Mouse (Mus musculus) neutrophil, adult 5-6 weeks (primary cell): ENCODE data around the gene Arl15. TPM values are rescaled to one million over a fixed set of nuclear protein-coding genes. Genes with fewer than 3 reads are reported as not detected.
A peak's percentile ranks its signal among the peaks of the same experiment; 100 is the strongest.

Source experiments
- ATAC-seq: fragments of 151-379, 151-347 bp; 2 replicates; pipeline ENCODE4 v1.8.0; 2017; ENCODE audit warnings: mild to moderate bottlenecking, moderate TSS enrichment; ENCODE audit not compliant: insufficient number of reproducible peaks, poor library complexity, low FRiP score, severe bottlenecking; ENCODE audit errors: extremely low read depth
- total RNA-seq: library from RNA; stranded (forward); fragments of 200-1000 nt; gene quantifications from 2 replicates; pipeline ENCODE4 v1.2.3, GENCODE M21; 2017

The Arl15 gene
- total RNA-seq, 1 experiment from 2014 or later, result 7.1 TPM

DNA sequence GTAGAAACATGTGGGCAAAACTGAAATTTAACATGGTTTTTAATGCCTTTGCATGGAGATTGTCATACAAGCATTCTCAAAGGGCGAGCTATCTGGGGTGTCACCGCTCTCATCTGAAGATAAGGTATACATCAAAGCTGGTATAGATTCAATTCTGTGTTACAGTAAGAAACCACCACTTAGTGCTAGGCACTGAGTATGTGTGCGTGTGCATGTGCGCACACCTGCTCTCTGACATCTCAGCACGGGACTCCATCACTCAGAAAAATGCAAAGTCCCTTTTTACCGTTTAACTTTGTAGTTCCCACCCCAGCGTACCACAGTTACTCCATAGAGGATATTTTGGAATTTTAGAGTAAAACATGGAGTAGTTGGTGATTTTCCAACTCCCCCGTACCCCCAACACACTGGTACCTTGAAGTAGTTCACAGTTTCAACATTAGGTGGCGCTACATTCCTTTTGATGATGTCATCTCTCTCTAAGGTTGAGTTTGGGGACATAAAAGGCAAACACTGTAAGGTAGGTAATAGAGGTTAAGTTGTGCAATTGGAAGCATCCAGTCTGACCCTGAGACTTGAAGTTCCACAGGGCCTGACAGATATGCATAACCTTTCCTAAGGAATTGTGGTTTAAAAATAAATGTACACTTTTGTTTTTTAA, 281.5 kb downstream of the Arl15 start:
- 0 out of 2 replicates have a peak, but pooled peaks have one; percentile 31 for ATAC-seq

DNA sequence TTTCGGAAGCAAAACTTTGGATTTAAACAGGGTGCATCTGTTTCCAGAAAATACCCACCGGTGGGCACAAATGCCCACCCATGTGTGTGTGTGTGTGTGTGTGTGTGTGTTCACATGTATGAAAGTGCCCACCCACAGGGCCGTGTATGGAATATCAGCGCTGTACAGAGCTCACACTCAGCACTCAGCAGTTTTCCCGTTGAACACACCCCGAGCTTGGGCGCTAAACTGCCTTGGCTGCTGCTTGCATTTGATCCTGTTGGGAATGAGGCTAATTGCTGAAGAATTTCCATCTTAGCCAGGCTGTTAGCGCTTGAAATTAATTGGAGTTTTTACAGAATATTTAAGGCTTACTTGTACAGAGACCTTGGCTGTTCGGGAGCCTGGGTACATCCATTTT, 282.9 kb downstream of the Arl15 start:
- ATAC-seq, result no peak

DNA sequence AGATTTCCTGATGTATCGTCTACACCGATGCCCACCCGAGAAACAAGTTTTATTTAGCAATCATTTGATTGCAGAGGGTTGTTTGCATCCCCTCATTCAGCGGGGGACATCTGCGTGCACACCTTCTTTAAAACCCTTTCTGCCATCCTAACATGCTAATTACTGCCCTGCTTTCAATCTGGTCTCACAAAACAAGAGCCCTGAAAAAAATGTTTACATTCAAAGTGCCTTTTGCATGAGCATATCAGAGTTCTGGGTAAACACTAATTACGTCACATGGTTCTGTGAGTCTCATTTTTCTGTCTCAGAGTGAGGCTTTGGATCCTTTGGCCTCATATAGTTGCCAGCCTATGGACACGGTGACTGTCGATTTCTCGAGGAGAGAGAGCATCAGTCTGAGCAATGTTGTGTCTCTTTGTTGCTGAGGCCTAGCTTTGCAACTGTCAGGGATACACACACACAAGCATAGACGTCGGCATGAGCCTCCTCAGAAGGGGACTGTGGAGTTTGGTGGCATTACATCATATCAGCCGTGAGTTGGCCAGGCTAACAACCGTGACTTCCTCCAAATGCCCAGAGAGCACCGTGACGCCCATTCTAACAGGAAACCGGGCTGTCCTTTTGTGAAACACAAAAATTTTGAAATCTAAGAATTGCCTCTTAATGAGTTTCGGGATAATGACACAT, 283.4 kb downstream of the Arl15 start:
- peak; percentile 80 for ATAC-seq

DNA sequence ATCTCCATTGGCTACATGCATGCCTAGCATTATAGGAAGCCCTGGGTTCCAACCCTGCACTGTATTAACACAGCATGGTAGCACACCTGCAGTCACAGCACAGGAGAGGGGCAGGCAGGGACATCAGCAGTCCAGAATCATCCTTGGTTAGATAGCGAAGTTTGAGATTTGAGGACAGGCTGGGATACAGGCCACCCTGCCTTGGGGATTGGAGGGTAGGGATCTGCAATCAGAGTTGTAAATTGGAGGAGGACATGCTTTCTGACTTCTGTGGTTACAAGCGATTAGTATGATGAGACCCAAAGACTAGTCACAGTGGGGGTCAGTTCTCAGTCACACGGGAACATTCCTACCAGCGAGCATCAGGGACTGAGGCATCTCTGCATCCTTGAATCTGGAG, 284.5 kb downstream of the Arl15 start:
- ATAC-seq, result no peak

DNA sequence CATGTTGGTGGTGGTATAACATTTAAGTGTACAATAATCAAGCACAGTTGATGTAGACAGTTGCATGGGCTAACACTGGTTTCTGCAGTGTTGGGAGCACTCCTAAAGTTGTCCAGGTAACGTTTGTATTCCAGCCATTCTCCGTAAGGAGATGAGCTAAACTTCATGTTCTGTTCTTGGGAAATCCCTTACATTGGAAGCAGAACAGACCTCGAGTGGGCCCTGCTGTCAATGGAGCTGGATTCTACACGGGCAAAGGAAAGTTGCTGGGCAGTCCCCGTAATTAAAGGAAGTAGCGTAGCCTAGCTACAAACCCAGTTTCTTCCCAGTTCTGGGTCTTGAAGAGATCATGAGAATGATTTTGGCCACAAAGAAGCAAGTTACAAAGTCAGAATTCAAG, 285.4 kb downstream of the Arl15 start:
- ATAC-seq, result no peak

DNA sequence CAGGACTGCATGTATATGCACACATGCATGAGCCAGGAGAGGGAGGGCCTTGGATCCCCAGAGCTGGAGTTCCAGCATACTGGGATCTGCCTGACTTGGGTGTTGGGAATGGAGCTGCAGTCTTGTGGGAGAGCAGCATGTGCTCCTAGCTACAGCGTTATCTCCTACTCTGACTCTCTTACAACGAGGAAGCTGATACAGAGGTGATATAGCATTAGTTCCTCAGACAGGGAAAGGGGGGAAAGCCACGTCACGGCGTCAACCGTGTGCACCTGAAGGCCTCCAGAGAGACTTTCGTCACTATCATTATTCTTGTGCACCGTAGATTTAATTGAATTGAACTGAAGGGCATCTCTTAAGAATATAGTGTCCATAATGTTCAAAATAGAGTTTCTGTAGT, 286.2 kb downstream of the Arl15 start:
- no peak for ATAC-seq

DNA sequence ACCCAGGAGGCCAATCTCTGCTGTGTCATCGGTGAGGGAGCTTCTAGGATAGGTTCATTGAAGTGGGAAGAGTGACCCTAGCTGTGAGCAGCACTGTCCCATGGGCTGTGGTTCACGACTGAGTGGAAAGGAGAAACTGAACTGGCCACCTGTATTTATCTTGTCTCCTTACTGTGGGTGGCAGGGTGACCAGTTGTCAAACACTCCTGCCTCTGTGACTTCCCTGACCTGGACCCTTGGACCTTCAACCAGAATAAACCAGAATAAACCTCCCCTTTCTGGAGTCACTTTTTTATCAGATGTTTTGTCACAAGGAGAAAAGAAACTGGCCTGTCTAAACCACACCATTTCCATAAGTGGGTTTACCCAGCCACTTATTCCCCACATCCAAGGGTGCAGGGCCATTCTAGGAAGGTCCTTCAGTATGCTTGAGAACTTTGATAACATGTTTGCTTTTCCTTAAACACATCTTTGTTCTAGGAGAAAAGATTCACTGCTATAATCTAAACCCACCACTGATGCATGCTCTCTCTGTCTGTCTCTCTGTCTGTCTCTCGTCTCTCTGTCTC, 289.3 kb downstream of the Arl15 start:
- ATAC-seq, result no peak

DNA sequence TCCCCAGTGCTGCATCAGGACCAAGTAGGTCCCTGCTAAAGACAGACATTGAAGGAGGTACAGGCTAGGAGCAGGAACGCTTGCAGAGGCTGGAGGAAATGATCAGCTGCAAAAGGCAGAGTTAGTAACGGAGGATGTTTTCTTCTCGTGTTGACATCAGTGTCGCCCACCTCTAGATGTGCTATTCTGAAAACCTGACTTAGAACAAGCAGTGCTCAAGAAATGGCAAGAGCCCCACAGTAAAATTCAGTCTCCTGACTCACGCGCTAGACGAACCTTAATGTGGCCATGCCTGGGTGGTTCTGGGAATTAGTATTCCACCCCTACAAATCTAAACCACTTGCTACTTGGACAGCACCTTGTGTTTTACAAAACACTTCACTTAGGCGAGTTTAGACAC, 291.1 kb downstream of the Arl15 start:
- ATAC-seq, result no peak

DNA sequence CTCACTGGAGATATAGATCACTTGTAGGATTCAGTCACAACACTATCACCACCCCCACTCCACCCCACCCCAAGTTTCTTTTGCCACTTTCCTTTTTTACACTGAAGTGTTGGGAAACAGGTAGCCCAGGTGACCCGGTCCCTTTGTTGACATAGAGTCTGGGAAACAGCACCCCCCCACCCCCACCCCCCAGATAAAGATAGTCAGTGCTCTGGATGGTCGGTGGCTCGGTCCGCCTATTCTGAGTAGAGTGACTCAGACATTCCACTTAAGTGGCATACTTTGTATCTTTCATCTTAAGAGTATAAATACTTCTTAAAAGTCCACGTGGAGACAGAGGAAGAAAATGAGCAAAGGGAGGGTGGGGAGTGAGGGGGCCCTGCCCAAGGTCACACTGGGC, 292.0 kb downstream of the Arl15 start:
- no peak for ATAC-seq

DNA sequence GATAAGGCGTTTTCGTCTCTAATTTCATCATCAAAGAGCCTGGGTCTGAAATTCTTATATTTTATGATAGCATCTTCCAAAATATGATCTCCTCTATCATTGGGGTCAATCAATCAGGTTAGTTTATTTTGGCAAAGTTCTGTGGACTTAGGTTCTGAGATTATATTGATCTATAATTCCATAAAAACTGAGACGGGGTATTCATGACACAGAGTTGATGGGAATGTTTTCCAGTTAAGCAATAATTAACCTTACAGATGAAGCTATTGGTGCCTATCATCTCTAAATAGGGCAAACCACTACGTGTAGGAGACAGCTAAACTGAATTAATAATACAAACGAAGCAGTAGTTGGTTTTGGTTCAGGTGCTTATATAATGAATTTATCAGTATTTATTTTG, 292.5 kb downstream of the Arl15 start:
- ATAC-seq, result no peak

DNA sequence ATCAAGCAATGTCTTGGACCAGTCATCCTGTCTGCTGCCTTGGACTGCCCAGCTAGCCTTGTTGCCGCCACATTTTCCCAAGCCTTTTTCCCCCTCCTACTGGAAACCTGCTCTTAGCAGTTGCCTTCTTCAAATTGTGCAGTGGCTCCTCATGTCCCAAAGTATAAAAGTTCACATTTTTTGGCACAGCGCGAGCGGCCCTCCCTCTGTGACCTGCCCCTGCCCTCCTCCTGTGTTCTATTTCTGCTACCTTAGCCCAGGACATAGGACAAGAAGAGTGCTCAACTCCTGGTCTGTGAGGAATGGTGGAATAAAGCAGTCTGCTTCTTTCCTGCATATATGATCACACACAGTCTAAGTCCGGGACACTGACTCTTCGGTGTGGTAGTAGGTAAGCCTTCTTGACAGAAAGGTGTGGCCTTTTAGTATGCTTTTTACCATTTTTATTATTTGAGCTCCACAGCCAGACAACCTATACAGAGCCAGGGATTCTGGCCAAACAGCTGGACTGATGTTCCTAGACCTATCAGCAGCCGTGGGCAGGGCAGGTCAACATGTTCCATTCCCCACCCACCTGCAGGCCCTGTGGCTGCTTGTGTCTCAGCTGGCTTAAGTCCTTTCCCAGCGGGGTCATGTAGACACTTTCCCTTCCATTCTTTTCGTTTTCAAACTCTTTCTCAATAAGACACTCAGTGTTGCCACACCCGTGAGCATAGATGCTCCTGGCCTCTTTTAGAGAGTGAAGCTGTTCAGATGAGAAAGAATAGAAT, 293.6 kb downstream of the Arl15 start:
- no peak for ATAC-seq

DNA sequence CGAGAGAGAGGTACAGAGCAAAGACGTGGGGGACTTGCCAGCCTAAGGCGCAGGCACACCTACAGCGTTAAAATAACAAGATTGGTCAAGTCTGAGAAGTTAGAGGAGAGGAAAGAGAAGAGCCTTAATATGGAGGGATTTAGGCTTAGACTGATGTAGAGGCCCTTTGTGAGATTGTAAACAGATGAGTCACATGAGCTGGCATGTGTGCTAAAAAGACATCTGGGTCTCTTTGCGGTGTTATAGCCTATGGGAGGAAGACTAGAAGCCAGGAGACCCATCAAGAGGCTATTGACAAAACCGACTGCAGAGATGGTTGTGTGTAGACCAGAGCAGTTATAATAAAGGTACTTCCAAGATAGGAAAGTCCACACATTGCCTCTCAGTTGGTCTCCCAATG, 296.5 kb downstream of the Arl15 start:
- no peak for ATAC-seq

DNA sequence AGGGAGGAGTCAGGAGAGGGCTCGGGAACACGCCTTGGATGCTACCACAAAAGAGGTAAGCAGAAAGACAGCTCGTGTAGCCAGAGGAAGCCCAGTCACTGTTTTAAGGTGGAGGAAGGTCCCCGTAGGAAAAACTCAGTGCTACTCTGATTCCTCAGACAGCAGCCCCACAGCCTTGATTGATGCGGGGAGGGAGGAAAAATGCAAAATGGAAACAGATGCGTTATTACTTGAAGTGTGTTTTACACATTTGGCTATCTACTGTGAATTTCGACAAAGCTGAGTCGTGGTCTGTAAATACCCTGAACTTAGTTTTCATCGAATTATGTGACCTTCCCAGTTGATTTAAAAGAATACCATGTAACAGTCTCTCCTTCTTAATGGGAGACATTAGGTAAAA, 296.9 kb downstream of the Arl15 start:
- ATAC-seq, result no peak

DNA sequence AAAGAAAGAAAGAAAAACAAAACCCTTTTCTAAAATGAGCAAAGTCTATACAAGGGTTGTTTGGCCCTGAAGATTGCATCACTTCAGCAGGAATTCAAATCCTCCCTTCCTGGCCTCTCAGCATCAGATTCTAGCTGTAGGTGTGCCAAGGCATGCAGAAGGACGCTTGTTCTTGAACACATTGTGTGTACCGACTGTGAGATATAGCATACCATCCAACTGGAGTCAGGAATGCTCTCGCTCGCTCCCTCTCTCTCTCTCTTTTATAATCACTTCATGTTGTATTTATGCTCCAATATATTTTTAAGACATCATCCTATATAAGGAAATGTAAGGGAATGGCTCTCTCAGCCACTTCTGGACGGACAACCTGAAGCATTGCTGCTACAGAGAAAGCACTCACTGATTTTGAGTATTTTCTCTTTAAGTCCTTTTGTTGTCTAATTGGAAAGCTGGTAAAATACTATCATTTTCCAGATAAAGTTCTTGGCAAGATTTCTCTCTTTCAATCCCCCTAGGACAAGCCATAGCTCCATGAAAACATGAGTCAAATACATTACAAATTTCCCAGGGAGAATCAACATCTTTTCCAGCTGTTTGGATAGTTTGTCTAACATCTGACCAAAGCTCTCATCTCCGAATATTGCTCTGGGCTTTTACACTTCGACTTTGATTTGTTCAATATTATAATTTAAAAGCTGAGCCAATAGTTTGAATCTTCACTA, 300.0 kb downstream of the Arl15 start:
- no peak for ATAC-seq

DNA sequence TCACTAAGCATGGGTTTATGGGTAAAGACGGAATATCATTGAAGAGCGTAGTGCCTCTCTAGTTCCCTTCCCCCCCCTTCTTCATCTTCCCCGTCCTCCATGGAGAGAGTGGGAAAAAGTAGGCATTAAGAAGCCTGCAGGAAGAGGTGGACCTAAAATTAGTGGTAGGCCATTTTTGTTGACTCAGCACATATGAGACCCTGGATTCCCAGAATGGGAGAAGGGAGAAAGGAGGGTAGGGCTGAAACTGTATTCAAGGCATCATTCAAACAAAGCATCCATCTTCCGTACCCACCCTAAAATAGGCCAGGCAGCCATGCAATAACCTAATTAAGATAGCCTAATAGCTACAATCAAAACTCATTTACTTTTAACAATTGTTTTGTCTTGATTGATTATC, 301.1 kb downstream of the Arl15 start:
- ATAC-seq, result no peak

DNA sequence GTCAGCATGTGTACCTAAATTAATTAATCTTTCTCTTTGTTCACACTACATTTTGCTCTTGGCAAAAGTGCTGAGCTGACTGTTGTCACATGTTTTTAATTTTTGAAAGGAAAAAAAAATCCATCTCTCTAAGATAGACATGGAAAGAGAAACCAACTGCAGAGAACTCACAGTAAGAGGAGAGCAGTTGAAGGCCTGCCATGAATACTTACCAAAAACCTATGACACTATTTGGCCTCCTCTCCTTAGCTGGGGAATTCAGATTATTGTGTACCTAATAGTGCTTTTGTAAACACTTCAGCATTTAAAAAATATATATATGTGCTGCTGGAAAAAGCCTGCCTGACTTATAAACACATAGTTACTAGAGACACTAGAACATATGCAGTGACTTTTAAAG, 302.1 kb downstream of the Arl15 start:
- no peak for ATAC-seq

DNA sequence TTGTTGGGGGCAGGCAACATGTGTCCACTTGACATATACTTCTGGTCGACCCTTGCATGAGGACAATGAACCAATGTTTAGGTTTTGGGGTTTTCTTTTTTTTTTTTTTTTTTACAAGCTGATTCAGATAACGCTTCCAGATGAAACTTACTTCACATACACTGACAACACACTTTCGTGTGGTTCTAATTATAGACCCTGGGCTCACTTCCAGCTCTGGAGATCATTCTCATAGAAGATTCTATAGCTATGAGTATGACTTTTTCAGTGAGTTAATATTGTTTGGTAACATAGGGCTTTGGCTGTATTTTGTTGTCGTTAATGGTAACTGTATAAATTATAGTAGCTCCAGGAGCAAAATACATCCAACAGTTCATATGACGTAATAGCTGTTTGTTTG, 306.9 kb downstream of the Arl15 start:
- no peak for ATAC-seq

DNA sequence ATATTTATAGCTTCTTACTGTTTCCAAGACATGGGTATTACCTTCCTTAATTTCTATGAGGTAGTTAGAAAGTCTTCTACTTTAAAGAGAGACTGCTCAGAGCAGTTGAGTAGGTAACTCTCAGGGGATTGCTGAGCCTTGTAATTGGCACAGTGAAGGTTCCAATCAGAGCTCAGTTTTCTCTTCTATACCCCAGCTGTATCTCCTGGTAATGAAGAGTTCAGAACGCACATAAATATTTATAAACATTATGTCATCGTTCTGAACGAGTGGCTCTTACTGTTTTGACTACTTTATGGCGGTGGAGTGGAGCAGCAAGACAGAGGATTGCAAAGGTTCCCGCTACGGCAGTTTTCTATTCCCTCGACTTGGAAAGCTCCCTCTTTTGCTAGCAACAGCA, 311.8 kb downstream of the Arl15 start:
- ATAC-seq, result no peak

DNA sequence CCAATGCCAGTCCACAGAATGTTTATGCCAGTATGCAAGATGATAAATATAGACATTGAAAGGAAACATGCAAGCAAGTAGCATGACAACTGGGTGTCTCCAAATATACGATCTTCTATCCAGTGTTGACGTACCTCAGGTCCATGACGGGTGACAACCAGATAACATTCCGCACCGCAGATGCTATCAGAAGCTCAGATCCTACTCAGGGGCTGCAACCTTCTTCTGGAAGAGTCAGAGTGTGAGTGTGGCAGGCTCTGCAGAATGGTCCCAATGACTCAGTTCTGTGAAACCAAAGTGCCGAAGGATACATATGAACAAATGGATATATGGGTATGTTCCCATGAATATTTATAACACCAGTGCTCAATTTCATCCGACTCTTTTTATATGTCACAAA, 313.2 kb downstream of the Arl15 start:
- no peak for ATAC-seq
